Mouse (Mus musculus) kidney, postnatal 36 days (tissue): Measurements from ENCODE around the gene Slc1a2.
A peak's percentile ranks its signal among the peaks of the same experiment; 100 is the strongest.

Source experiments
- DNase-seq, 2 experiments: peaks; one replicate each; pipeline ENCODE4 v3.0.0; 2021 to 2022; ENCODE audit warnings: mixed read lengths in 2 of 2

The Slc1a2 gene

GRCm38 (mm10) chr2:102825961-102826633 is 167.6 kb downstream of the Slc1a2 start:
- no peak for DNase-seq

GRCm38 (mm10) chr2:102827841-102828240 is 169.4 kb downstream of the Slc1a2 start:
- no peak for DNase-seq

GRCm38 (mm10) chr2:102828381-102828780 is 169.9 kb downstream of the Slc1a2 start:
- DNase-seq = no peak

GRCm38 (mm10) chr2:102829201-102829600 is 170.7 kb downstream of the Slc1a2 start:
- peak; percentile 62 to 77 for DNase-seq

GRCm38 (mm10) chr2:102831547-102831946 is 173.1 kb downstream of the Slc1a2 start:
- DNase-seq = no peak

GRCm38 (mm10) chr2:102838179-102838578 is 179.7 kb downstream of the Slc1a2 start:
- DNase-seq = no peak
